Mouse (Mus musculus): ENCODE results near the gene Rnase12. TPM values are rescaled to one million over a fixed set of nuclear protein-coding genes. Genes with fewer than 3 reads are reported as not detected.
"Not testable (repeated sequence)": the region's sequence is repeated elsewhere in the genome, so short reads cannot be mapped to it uniquely, and the experiment has no call there.

Rnase12 gene
- polyA plus RNA-seq (2015; fragmentation: Nextera tagmentation; extraction: Ambion mirVana) = 0.45 TPM in 1 of 2 replicates, not detected in the other

- WGBS = 55% methylated on average over 9 of the region's 9 CpGs
- H3K4me1 ChIP-seq (ENCODE audit: control insufficient read depth, insufficient read depth, low read length) = 0 out of 2 replicates have a peak, but pooled peaks cover 4% of the 10 kb centered on the region
- no peak within 1 kb of the TSS for H3K4me3 ChIP-seq (replicated peaks; ENCODE audit: low read length)
- H3K9me3 ChIP-seq (replicated peaks; ENCODE audit: control insufficient read depth, low read length) = no peaks in the 10 kb centered on the region
- no peak within 1 kb of the TSS for H3K27ac ChIP-seq (ENCODE audit: low read length)
- H3K9ac ChIP-seq (ENCODE audit: low read length) = no peak within 1 kb of the TSS
- peak; percentile 58; the same call in 1 of the 2 replicates for ATAC-seq (ENCODE audit: insufficient read depth, low FRiP score)
- H3K36me3 ChIP-seq (ENCODE audit: control insufficient read depth, insufficient read depth, low read length) = no peaks in the 10 kb centered on the region
- no peak within 1 kb of the TSS for H3K4me2 ChIP-seq (ENCODE audit: low read depth, low read length)
- no peaks in the 10 kb centered on the region for H3K27me3 ChIP-seq (ENCODE audit: control insufficient read depth, insufficient read depth, low read length)
These were observed at the start of gene Rnase12 for GRCm38 (mm10) chr14:51057401-51057831. Gene Rnase12 (minus strand): TSS chr14:51057661.

GRCm38 (mm10) chr14:51106449-51106967, 49.0 kb upstream of the Rnase12 start:
- H3K27ac ChIP-seq (ENCODE audit: low read length) = no peak overlapping the region
- H3K4me3 ChIP-seq (replicated peaks; ENCODE audit: low read length) = no peak overlapping the region
- H3K4me2 ChIP-seq (ENCODE audit: low read depth, low read length) = no peak overlapping the region
- no peak for ATAC-seq (ENCODE audit: insufficient read depth, low FRiP score)
- H3K36me3 ChIP-seq (ENCODE audit: control insufficient read depth, insufficient read depth, low read length) = peaks cover 11% of the 10 kb centered on the region; the same call in 1 of the 2 replicates
- H3K27me3 ChIP-seq (ENCODE audit: control insufficient read depth, insufficient read depth, low read length) = no peaks in the 10 kb centered on the region
- H3K9ac ChIP-seq (ENCODE audit: low read length) = no peak overlapping the region
- H3K4me1 ChIP-seq (ENCODE audit: control insufficient read depth, insufficient read depth, low read length) = no peaks in the 10 kb centered on the region
- peaks cover 5% of the 10 kb centered on the region; the same call in 1 of the 2 replicates for H3K9me3 ChIP-seq (replicated peaks; ENCODE audit: control insufficient read depth, low read length)

DNA sequence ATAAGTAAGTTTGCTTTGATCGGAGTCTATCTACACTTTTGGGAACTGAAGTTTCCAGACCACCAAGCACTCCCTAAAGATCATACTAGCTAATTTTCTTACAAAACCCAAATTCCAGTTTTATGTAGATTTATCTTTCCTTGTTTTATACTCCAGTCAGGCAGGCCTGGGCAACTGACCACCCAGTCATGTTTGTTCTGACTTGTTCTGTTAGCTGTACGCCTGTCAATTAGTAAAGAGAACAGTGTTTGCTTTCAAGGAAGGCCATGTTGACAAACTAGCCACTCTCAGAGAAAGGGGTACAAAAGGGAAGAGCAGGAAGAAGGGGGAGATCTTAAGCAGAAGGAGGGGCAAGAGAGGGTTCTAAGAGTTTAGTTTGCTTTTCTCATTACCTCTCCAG, 46.9 kb upstream of the Rnase12 start:
- peaks cover 11% of the 10 kb centered on the region; the same call in 1 of the 2 replicates for H3K36me3 ChIP-seq (ENCODE audit: control insufficient read depth, insufficient read depth, low read length)
- no peak overlapping the region for H3K9ac ChIP-seq (ENCODE audit: low read length)
- no peak overlapping the region for H3K27ac ChIP-seq (ENCODE audit: low read length)
- no peak overlapping the region for H3K4me2 ChIP-seq (ENCODE audit: low read depth, low read length)
- 69% methylated on average over 2 of the region's 2 CpGs for WGBS
- H3K27me3 ChIP-seq (ENCODE audit: control insufficient read depth, insufficient read depth, low read length) = no peaks in the 10 kb centered on the region
- H3K9me3 ChIP-seq (replicated peaks; ENCODE audit: control insufficient read depth, low read length) = no peaks in the 10 kb centered on the region
- no peak for ATAC-seq (ENCODE audit: insufficient read depth, low FRiP score)
- no peak overlapping the region for H3K4me3 ChIP-seq (replicated peaks; ENCODE audit: low read length)
- no peaks in the 10 kb centered on the region for H3K4me1 ChIP-seq (ENCODE audit: control insufficient read depth, insufficient read depth, low read length)

GRCm38 (mm10) chr14:51103217-51103616, 45.8 kb upstream of the Rnase12 start:
- Histone ChIP-seq H3K9ac (ENCODE audit: low read length) (no peak overlapping the region), H3K36me3 (ENCODE audit: control insufficient read depth, insufficient read depth, low read length) (peaks cover 11% of the 10 kb centered on the region; the same call in 1 of the 2 replicates), H3K4me2 (ENCODE audit: low read depth, low read length) (no peak overlapping the region), H3K9me3 (replicated peaks; ENCODE audit: control insufficient read depth, low read length) (no peaks in the 10 kb centered on the region), H3K4me3 (replicated peaks; ENCODE audit: low read length) (no peak overlapping the region), H3K4me1 (ENCODE audit: control insufficient read depth, insufficient read depth, low read length) (no peaks in the 10 kb centered on the region), H3K27me3 (ENCODE audit: control insufficient read depth, insufficient read depth, low read length) (no peaks in the 10 kb centered on the region), H3K27ac (ENCODE audit: low read length) (no peak overlapping the region)
- WGBS = 56% methylated on average over 3 of the region's 3 CpGs
- no peak for ATAC-seq (ENCODE audit: insufficient read depth, low FRiP score)

GRCm38 (mm10) chr14:51101284-51101683, 43.8 kb upstream of the Rnase12 start:
- no peak overlapping the region for H3K4me2 ChIP-seq (ENCODE audit: low read depth, low read length)
- ATAC-seq (ENCODE audit: insufficient read depth, low FRiP score) = no peak
- 62% methylated on average over 9 of the region's 9 CpGs for WGBS
- H3K9me3 ChIP-seq (replicated peaks; ENCODE audit: control insufficient read depth, low read length) = no peaks in the 10 kb centered on the region
- no peaks in the 10 kb centered on the region for H3K27me3 ChIP-seq (ENCODE audit: control insufficient read depth, insufficient read depth, low read length)
- H3K27ac ChIP-seq (ENCODE audit: low read length) = no peak overlapping the region
- peaks cover 11% of the 10 kb centered on the region; the same call in 1 of the 2 replicates for H3K36me3 ChIP-seq (ENCODE audit: control insufficient read depth, insufficient read depth, low read length)
- H3K9ac ChIP-seq (ENCODE audit: low read length) = no peak overlapping the region
- no peak overlapping the region for H3K4me3 ChIP-seq (replicated peaks; ENCODE audit: low read length)
- no peaks in the 10 kb centered on the region for H3K4me1 ChIP-seq (ENCODE audit: control insufficient read depth, insufficient read depth, low read length)

- H3K4me2 ChIP-seq (ENCODE audit: low read depth, low read length) = no peak overlapping the region
- ATAC-seq (ENCODE audit: insufficient read depth, low FRiP score) = no peak
- 92% methylated on average over 11 of the region's 11 CpGs for WGBS
These were observed 41.5 kb upstream of the Rnase12 start for GRCm38 (mm10) chr14:51098921-51099320.

DNA sequence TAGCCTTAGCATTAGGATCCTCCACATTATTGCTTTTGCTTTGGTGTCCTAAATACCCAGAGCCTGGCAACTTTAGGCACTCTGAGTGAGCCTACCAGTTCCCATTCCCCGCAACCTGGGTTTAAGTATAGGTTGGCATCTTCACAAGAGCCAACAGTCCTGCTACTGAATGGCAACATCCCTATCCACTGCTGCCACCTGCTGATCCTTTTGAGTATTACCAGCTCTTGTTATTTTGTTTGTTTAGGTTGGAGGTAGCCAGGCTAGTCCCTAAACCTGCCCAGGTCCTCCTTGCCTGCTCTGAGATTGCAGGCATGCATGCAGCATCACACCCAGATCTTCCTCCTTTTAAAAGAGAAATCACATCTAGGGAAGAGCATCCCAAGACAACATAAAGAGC, 40.8 kb upstream of the Rnase12 start:
- not testable (repeated sequence) for H3K4me2 ChIP-seq (ENCODE audit: low read depth, low read length); H3K9me3 ChIP-seq (replicated peaks; ENCODE audit: control insufficient read depth, low read length); H3K27ac ChIP-seq (ENCODE audit: low read length); H3K36me3 ChIP-seq (ENCODE audit: control insufficient read depth, insufficient read depth, low read length); H3K9ac ChIP-seq (ENCODE audit: low read length); H3K4me3 ChIP-seq (replicated peaks; ENCODE audit: low read length); H3K27me3 ChIP-seq (ENCODE audit: control insufficient read depth, insufficient read depth, low read length)
- H3K4me1 ChIP-seq (ENCODE audit: control insufficient read depth, insufficient read depth, low read length) = peaks cover 10% of the 10 kb centered on the region
- ATAC-seq (ENCODE audit: insufficient read depth, low FRiP score) = peak; percentile 22; the same call in 1 of the 2 replicates
- WGBS = 34% methylated on average over 1 of the region's 1 CpGs

More at GRCm38 (mm10) chr14:51098921-51099320, 41.5 kb upstream of the Rnase12 start:
- H3K9me3 ChIP-seq (replicated peaks; ENCODE audit: control insufficient read depth, low read length) = no peaks in the 10 kb centered on the region
- H3K27ac ChIP-seq (ENCODE audit: low read length) = no peak overlapping the region
- no peaks in the 10 kb centered on the region for H3K27me3 ChIP-seq (ENCODE audit: control insufficient read depth, insufficient read depth, low read length)
- H3K4me3 ChIP-seq (replicated peaks; ENCODE audit: low read length) = no peak overlapping the region
- no peak overlapping the region for H3K9ac ChIP-seq (ENCODE audit: low read length)
- no peaks in the 10 kb centered on the region for H3K36me3 ChIP-seq (ENCODE audit: control insufficient read depth, insufficient read depth, low read length)
- peaks cover 6% of the 10 kb centered on the region for H3K4me1 ChIP-seq (ENCODE audit: control insufficient read depth, insufficient read depth, low read length)

DNA sequence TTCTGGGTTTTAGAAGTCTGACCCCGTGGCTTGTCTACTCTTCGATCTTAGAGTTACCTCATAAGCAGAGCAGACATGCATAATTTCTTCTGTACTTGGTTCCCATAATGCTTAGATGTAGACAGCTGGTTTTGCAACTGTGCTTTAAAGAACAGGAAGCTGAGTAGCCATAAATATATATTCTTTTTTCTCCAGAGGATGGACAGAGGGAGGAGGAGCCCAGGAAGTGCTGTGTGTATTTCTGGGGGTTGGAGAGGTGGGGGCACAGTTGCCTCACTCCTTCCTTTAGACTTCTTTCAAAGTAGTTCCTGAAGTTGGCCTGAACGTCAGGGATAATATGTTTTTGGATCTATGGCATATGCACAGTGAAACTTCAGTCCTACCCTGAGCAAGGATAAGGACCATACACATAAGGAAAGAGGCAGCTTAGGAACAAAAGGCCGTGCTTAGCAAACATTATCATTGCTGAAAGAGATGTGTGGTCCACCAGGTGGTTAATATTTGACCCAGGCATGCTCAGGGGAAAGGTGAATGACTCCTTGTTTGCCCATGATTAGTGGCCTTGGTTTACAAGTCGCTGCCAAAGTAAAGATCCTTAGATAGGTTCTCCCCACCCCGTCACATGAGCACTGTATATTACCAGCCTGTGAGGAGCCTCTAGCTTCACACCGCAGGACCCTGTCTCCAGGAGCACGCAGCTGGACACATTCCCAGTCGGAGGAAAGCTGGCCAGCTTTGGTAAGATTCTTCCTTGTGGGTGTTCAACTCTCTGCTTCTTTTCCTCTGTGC, 38.5 kb upstream of the Rnase12 start:
- peaks cover 19% of the 10 kb centered on the region for H3K4me1 ChIP-seq (ENCODE audit: control insufficient read depth, insufficient read depth, low read length)
- WGBS = 27% methylated on average over 9 of the region's 9 CpGs
- H3K9me3 ChIP-seq (replicated peaks; ENCODE audit: control insufficient read depth, low read length) = no peaks in the 10 kb centered on the region
- H3K4me3 ChIP-seq (replicated peaks; ENCODE audit: low read length) = peak overlapping the region; percentile 11; the same call in 1 of the 2 replicates
- 0 out of 2 replicates have a peak overlapping the region, but pooled peaks have one; percentile 21 for H3K9ac ChIP-seq (ENCODE audit: low read length)
- no peaks in the 10 kb centered on the region for H3K36me3 ChIP-seq (ENCODE audit: control insufficient read depth, insufficient read depth, low read length)
- H3K27me3 ChIP-seq (ENCODE audit: control insufficient read depth, insufficient read depth, low read length) = no peaks in the 10 kb centered on the region
- ATAC-seq (ENCODE audit: insufficient read depth, low FRiP score) = peak; percentile 88
- peak overlapping the region; percentile 64 for H3K27ac ChIP-seq (ENCODE audit: low read length)
- H3K4me2 ChIP-seq (ENCODE audit: low read depth, low read length) = peak overlapping the region; percentile 27; the same call in 1 of the 2 replicates

- WGBS = 70% methylated on average over 9 of the region's 9 CpGs
- H3K9ac ChIP-seq (ENCODE audit: low read length) = no peak overlapping the region
These were observed 37.5 kb upstream of the Rnase12 start for GRCm38 (mm10) chr14:51094921-51095320.

More at GRCm38 (mm10) chr14:51094921-51095320, 37.5 kb upstream of the Rnase12 start:
- H3K9me3 ChIP-seq (replicated peaks; ENCODE audit: control insufficient read depth, low read length) = no peaks in the 10 kb centered on the region
- no peak overlapping the region for H3K4me2 ChIP-seq (ENCODE audit: low read depth, low read length)
- no peak overlapping the region for H3K27ac ChIP-seq (ENCODE audit: low read length)
- no peaks in the 10 kb centered on the region for H3K36me3 ChIP-seq (ENCODE audit: control insufficient read depth, insufficient read depth, low read length)
- no peak for ATAC-seq (ENCODE audit: insufficient read depth, low FRiP score)
- H3K4me1 ChIP-seq (ENCODE audit: control insufficient read depth, insufficient read depth, low read length) = peaks cover 19% of the 10 kb centered on the region
- no peaks in the 10 kb centered on the region for H3K27me3 ChIP-seq (ENCODE audit: control insufficient read depth, insufficient read depth, low read length)
- no peak overlapping the region for H3K4me3 ChIP-seq (replicated peaks; ENCODE audit: low read length)
